Mouse (Mus musculus): ENCODE results near the gene AW011738.

AW011738 gene

DNA sequence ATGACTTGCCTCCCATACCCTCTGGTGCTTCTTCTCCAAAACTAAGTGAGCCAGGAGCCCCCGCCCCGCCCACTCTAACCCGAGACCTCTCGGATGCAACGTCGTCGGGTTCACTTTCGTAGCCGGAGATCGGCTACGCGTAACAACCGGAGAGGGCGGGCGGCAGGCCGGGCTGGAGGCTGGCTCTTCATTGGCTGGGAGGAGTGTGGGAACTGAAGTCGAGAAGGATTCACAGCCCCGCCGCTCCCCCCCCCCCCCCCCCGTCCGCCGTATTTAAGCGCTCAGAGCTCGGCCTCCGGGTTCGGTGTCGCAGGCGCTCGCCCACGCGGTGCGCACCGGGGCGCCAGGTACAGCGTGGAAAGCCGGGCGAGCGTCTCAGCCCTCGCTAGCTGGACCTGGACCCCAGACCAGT lies at the start of gene AW011738:
TSS of gene AW011738 (plus strand) at position 304 of the 412 bp plus-strand sequence.
- peak; percentile 59 for DNase-seq

DNA sequence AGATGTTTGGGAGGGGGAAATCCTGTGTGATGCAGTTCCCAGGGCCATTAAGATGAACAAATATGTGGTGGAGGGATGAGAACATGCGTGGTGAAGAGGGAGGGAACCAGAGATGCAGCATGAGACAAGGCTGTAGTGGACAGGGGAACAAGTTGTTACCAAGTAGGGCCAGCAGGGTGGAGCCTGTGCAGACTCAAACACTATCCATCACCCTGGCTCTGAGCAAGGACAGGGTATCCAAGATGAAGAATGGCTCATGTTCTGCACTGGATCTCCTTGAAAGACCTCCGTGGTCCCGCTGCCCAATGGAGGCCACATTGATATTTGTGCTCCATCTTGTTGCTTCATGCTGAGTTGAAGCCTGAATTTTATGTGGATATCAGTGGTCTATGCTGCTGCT lies 48.3 kb upstream of the AW011738 start:
- DNase-seq: no peak

DNA sequence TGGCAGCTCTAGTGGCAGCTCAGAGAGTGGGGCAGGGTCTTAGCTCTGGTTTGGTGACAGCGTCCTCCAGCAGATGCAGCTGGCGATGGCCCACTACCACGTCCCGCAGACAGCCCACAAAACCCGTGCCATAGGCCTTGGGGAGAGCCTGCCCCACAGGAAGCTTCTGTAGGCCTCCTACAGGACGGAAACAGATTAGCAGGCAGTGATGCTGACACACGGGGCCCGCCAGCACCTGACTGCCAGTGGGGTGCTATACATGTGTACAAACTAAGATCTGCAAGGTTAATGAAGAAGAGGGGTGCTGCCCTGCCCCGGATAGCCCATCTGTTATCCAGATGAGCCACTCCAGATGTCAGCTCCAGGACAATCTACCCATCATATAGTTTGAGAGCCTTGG lies 36.6 kb upstream of the AW011738 start:
- DNase-seq: no peak

DNA sequence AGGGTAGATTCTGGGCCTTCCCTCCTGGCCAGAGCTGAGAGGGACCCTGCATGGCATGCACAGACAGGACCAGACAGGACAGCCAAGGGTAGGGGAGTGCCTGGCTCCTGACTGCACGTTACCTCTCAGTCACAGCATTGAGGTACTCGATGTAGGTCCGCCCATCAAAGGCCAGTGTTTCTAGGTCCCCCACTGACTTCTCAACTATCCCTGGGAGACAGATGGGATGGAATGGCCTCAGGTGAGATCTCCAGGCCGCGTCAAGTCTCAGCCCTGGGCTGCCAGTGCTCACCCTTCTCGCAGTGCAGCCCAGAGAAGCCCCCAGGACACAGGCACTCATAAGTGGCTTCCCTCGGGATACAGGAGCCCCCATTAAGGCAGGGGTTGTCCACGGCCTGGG lies 34.5 kb upstream of the AW011738 start:
- DNase-seq: no peak

DNA sequence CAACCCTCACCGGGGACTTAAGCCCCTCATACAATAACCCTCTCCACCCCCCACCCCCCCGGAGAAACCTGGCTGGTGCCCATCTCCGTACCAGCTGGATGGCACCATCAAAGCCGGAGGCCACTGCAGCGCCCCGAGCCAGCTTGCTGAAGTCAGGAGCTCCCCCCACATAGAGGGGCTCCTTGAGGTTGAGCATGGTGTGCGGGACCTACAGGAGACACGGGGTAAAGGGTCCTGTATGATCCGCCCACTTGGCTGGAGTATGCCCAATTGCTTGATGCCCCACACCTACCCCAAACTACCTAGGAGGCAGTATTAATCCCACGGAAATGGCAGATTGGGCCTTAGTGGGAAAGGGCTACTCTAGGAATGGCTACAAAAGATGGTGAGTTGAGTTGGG lies 34.0 kb upstream of the AW011738 start:
- DNase-seq: no peak

DNA sequence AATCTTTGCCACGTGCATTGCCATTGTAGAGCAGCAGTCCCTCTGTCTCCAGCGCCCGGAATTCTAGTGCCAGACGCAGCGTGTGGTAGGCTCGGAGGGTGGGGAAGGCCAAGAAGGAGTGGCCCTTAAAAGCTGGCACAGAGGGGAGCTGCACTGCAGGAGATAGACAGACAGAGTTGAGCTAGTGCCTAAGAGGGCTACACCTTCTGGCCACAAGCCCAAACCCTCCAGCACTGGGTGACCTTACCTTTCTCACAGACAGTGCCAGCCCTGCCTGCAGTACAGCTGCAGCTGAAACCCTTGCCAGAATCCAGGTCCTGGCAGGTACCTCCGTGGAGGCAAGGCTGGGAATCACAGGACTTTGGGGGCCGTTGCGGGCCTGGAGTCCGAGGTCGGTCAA lies 31.3 kb upstream of the AW011738 start:
- DNase-seq: no peak

DNA sequence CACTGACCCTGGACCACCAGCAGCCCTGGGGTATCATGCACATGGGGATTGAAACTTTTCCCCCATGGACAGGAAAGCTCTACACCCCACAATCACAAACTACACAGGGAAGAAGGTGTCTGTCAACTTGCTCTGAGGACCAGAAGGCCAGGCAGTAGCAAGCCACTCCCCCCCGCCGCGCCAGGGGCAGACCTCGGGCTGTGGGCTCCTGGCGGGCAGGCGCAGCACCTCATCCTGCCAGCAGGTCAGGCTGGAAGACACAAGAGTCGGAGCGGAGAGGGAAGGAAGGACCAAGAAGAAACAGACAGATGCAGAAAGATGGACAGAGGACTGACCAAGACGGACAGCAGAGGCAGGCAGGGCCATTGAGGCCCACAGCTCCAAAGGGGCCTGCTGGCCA lies 25.5 kb upstream of the AW011738 start:
- DNase-seq: no peak

DNA sequence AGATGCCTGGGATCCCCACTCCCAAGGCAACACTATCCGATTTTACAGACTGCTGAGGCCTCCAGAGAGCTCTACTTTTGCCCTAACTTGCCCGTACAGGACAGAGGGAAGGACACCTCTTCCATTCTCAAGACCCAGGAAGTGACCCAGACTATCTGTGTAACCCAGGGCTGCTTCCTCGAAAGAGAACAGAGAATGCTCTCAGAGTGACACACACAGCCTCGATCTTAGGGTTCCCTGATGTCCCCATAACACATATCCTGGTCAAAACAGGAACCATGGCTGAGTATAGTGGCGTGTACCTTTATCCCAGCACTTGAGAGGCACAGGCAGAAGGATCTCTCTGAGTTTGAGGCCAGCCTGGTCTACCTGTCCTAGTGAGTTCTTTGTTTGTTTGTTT lies 19.4 kb upstream of the AW011738 start:
- DNase-seq: no peak

DNA sequence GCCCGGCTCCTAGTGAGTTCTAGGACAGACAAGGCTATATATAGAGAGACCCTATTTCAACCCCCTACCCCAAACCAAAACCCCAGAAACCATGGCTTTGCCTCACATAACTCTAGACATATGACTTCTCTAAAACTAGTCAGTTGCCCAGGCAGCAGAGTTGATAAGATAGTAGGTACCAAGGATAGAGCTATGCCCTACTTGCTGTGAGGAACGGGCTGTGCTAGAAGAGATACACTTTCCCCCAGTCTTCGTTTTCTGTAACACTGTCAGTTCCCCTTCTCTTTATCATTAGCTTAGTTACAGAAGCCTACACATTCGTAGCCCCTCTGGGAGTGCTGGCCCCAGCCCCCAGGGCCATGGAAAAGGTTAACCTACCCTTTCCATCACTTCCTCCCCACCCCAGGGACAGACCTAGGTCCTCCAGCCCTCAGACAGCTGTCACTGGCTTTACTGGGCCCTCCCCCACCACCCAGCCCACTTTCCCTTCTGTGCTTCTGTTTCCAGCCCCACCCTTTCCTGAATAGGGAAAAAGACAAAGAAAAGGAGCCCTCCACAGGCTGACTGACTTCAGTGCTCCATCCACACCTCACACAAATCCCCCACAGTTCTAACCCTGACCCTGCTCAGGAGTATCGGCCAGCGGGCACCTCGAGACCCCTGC lies 18.7 kb upstream of the AW011738 start:
- DNase-seq: no peak

DNA sequence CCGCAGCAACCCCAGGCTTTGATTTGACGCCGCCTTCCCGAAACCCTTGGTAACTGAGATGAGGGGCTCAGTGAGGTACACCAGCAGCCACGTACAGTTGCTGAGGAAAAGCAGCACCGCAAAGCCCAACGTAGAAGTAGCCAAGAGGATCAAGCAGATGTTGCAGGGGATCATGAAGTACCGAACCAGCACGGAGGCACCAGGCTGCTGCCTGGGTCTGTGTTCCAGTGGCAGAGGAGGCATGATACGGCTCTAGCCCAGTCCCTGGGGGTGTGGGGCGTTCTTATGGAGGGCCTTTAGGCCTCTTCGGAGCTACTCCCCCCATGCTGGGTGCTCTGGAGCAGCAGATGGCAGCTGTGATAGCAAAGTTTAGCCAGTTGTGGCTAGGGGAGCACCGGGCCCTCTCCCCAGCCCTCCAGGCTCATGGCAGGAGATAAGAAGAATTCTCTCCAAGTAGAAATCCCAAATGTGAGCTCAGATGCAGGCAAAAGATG lies 17.6 kb upstream of the AW011738 start:
- no peak for DNase-seq

DNA sequence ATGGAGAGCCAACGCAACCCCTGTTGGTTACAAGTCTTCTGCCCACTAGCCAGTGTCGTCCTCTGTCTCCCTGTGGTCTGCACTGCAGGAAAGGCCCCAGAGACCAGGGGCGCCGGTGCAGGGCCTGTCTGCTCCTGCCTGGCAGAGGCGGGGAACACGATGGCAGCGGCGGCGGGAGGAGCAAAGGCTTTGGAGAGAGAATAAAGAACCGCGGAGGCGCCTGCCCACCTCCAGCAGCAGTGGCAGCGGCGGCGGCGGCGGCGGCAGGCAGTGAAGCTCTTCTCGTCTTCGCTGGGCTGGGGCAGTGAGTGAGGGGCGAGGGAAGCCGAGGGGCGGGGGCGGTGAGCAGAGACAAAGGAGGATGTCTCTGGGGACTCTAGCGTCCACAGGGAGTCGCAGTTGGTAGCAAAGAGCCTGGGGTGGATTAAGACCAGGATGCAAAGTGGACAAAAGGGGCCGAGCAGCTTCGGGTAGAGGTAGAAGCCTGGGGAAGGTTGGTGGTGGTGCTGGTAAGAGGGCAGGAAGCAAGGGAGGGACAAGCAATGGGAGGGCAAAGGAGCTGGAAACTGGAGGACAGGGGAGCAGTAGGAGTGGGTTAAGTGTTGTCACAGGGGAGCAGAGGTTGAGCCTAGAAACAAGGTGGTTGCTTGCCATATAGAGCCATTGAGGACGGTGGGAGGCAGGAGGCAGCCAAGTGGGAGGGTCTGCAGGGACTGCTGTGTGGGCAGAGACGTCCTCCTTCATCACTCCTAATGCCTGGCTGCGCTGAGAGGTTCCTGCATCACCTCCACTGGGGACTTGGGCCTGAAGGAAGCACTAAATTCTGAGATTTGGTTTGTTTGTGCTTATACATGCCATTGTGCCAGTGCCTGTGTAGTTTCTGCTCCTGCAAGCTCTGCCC lies 16.9 kb upstream of the AW011738 start:
- DNase-seq: no peak

DNA sequence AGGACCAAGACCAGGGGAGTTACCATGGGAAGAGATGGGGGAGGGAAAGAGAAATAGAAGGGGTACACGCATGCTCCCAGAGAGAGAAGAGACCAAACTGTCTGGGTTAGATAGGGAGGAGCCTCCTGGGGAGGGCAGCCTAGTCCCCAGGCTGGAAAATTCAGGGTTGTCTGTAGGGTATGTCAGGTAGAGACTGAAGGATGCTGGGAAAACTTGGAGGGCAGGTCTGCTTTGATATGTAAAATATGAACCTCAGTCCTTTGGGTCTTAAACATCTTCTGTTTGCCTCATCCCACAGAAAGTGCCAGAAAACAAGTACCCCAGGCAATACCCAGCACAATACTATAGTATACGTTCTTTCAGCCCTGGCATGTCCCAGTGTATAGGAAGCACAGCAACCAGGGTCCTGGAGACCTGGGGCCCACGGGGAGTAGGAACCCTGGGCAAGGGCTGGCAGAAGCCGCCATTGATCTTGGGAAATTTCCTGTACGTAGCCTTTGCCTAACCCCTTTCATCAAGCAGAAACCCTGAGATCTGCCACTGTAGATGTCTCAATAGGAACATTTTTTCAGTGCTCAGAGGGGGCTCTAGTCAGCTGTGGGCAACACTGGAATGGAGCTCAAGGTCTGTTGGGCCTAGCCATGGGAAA lies 14.8 kb upstream of the AW011738 start:
- DNase-seq: no peak

DNA sequence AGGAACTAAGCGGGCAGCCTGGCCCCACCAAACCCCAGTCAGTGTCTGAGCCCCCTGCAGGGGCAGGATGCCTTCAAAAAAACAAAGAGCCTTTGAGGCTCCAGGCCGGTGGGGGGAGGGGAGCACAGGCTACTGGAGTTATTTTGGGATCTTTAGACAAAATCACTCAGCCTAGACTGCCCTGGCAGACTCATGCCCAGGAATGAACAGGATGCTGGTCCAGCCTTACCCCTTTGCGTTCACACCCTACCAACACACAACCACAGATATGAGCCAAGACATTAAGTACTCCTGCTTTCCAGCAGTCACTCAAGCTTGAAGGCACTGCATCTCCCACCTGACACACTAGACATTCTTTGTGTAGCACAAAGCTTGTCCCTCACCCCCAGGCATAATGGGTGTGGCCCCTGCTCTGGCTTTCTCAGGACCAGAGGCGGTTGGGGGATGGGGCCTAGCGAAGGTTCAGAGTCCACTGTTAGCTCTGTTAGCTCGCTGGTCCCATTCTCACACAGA lies 14.2 kb upstream of the AW011738 start:
- peak; percentile 60 for DNase-seq

DNA sequence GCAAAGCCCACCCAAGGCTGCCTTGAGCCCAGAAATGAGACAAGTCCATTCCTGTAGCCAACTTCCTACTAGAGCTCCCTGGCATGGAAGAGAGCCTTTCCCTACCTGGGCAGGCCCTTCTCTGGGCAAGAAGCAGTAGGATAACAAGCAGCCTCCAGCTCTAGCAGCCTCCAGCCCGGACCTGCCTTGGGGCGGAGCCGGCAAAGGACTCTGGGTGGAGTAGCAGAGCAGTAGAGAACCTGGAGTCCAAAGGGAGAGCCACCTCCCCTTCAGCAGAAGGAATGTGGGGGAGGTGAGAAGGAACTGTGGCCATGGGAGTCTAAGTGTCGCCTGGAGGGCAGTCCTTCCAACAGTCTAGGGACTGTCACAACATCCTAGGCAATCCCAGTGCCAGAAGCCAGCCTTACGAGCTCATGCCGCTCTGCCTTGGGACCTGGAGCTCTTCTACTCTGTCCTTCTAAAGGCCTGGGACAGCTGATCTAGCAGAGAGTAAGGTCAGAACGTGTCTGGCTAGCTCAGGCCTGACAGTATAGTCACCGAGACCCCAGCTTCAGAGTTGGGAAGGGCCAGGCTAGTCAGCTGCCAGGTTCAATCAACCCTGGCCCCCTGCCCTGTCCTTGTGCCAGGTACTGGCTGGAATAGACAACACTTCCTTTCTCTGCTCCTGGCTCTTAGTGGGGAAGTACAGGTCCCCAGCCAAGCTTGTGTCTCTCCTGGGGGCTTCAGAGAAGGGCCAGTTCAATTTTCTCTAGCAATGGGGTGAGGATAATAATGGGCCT lies 10.5 kb upstream of the AW011738 start:
- DNase-seq: peak; percentile 80

DNA sequence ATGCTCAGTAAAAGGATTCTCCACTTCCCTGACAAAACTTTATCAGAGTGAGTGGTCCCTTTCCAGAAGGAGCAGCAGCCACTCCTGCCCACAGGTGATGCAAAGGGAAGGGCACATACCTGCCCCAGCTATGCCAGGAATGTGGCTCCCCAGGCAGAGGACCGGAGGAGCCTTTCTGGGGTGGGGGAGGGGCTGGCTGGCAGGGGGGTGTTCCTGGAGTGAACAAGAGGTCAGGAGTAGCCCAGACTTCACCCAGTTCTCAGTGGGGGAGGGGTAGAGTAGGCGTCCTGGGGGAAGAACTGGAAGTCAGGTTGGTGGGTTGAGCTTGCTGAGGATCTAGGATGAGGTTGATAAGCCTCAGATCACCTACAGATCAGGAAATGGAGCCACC lies 9.9 kb upstream of the AW011738 start:
- DNase-seq: peak; percentile 52

DNA sequence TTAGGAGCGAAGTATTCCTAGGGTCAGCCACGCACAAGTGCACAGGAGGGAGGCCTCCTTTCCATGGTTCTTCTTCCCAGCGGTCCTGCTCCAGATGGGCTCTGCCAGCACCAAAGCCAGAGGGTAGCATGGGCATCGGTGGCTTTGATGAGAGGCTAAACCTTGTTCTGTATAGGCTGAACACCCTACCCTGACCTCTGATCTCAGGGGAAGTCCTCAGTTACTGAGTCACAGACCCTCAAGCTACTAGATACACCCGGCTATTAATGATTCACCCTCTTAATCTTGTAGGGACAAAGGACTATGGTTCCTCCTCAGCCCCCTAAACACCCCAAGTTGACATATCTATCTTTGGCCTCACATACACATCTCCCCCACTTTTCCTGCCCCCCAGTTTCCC lies 9.2 kb upstream of the AW011738 start:
- no peak for DNase-seq

DNA sequence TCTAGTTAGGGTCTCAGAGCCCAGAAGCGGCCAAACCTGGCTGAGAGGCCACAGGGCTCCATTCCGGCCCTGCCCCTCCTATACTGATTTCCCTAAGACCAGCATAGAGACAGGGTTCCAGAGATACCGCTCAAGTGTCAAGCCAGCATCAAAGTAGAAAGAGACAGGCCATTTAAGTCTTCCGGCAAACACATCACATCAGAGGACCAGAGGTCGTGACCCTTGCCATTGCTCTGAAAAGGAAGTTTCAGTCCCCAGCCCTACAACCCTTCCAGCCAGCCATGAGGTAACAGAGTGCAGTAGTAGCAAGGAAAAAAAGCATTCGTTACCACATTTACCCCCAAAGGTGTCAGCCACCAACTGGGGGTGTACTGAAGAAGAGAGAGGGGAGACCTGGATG lies 8.8 kb upstream of the AW011738 start:
- no peak for DNase-seq

DNA sequence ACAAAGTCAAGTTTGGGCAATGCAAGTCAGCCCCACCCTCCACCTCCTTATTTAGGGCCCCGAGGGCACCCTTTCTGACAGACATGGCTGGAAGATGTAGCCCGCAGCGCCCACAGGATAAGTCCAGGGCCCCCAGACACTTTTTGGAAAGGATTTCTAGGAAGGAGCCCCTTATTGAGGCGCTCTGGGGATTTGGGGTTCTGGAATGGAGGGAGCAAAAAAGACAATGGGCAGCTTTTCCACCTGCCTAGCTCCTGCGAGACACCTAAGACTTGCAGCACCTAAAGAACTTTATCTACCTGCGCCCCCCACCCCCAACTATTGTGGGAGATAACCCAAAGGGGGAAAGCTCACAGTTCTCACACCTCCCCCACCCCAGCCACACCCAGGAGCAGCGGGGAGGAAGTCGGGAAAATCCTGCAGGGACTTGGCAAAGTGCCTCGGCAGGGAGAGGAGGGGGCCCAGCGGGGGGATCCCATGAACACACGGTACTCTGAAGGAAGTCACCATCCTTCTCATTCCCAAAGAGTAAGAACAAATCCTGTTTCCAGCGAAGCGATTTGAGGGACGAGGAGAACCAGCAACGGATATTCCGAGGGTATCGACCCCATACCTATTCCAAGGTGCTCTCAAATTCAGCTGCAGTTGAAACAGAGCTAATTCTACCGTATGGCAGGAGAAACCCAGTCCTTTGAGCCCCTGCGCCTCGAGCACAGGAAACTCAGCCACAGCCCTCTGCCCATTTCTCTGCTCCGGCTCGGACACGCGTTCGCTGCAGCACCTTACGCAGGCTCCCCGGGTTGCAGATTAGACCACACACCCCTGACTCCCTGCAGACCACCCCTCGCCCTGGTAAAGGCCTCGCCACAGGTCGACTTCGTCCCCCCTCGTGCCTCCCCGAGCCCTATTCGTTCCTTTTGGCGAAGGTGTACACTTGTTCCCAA lies 6.9 kb upstream of the AW011738 start:
- peak; percentile 58 for DNase-seq

DNA sequence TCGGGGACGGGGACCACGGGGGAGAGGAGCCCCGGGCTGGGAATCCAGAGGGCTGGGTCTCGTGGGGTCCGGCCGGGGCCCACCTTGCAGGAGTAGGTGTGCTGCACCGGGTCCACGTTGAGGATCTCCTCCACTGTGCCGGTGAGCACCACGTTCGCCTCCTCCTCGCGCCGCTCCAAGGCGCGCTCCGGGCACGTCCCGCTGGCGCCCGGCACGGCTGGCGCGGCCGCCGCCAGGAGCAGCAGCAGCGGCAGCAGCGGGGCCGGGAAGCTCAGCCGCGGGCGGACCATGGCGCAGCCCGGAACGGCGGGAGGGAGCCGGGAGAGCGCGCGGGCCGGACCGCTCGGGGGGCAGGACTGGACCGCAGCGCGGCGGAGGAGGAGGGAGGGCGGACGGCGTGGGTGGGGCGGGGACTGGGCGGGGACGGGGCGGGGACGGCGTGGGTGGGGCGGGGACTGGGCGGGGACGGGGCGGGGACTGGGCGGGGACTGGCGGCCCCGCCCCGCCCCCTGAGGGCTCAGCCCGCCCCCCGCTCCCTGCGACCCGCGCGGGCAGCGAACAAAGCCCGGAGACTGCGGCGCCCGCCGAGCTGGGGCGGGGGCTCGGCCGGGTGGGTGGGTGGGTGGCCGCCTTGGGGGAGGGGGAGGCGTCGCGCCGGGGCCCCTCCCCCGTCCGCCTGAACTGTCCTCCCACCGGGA lies 5.8 kb upstream of the AW011738 start, which contains the start of gene Agrn:
TSS of gene Agrn (minus strand) at position 358 of the 698 bp plus-strand sequence.
- DNase-seq: peak; percentile 78

DNA sequence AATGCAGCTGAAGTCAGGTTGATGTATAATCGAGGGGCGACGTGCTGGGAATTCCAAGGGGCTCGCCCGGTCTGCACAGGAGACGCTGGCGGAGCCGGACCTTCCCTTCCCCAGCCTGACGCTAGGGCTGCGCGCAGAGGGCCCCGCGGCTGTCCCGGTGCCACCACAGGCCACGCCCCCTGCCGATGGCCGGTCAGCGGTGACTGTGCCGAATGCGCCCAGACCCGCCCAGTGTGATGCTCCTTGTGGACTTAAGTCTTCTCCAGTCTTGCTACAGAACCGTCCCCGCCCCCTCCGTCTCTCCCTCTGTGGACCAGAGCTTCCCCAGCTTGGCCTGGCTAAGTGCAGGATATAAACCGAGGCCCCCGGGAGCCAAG lies 5.3 kb upstream of the AW011738 start:
- DNase-seq: peak; percentile 88
